Mouse (Mus musculus): ENCODE measurements around the gene Lrch4. TPM values are rescaled to one million over a fixed set of nuclear protein-coding genes. Genes with fewer than 3 reads are reported as not detected.

The Lrch4 gene
- 42.0 TPM for polyA plus RNA-seq (2014; fragmentation: Illumina TruSeq; extraction: RNeasy Lipid Tissue Mini Kit (QIAGEN cat#74804); ENCODE audit: low read depth, low replicate concordance)

DNA sequence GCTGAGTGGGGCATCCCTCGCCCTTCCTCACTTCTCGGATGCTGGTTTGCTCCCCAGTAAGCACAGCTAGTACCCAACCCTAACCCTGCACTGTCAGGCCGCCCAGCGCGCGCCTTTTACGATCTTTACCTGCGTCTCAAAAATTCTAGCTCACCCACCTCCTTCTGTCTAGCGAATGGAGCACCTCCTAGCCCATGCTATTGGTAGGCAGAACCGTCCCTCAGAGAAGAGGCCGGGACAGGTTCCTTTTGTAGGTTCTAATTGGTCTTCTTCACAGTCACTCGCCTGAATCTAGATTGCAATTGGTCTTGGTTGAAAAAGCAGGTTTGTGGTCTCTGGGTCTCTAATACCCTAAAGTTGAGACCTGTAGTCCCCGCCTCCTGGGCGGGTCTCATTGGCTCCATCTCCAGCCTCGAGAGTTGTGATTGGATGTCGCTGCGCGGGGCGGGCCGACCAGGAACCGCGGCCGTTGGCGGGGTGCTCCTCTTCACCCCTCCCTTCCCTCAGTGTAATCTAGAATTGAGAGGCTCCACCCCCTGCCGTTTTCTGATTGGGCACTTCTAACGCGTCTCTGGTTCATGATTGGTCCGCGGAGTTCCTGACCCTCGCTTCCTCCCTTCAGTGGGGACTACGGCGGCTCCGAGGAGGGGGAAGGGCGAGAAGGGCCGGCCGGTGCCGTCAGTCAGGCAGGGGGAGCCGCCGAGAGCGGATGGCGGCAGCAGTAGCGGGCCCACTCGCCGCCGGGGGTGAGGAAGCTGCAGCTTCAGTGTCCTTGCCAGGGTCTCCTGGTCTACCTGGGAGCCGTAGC, at the start of gene Lrch4, which contains the start of the genes Fbxo24 and Gm20605:
Lrch4 (plus strand) TSS at position 624 of the 808 bp plus-strand sequence.
Fbxo24 (minus strand) TSS at position 505 of the 808 bp plus-strand sequence.
Gm20605 (plus strand) TSS at position 678 of the 808 bp plus-strand sequence.

DNA sequence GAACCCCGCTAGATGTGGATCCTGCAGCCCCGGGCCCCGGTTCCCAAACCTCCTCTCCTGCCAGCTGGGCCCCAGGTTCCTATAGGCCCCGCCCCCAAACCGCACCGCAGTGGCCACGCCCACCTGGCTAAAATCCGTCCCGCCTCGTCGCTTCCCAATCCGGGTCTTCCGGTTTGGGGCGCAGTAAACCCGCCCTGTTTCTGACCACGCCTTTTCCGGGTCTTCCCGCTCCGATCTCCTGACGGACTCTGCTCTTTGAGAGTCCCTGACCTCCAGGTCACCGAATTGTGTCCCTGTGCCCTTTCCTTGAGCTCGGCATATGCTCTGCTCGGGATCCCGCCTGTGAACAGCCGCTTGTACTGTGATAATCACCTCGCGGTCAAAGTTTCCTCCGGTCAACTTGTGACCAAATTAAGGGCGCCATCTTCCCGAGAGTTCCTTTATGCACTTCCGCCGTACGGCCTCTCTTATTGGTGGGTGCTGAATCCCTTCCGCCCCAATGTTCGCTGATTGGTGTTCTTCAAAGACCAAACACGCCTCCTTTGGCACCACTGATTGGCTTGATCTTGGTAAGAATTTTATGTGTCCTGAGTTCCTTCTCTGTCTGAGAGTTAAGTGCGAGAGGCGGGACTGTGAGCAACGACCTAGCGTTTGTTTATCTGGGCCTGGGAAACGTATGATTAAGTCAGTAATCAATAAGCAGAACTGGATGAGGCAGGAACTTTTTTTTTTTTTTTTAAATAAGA, 28.1 kb upstream of the Lrch4 start, which contains the start of gene Mospd3:
Mospd3 (minus strand) TSS at position 440 of the 746 bp plus-strand sequence.

DNA sequence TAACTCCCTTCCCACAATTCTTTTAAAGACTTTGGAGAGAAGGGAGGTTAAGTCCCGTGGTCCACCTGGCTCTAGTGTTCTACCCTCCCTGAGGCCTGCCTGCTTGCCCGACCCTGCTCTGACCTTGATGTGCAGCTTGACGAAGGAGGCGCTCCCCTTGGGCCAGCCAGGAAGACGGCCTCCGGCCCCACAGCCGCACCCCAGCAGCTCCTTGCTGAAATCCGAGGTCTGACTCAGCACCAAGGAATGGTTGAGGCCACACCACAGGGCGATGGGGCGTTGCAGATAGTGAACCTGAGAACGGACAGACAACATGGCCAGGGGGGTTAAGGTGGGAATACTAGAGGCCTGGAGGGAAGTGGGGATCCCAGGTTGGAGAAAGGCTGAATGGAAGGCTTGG, 15.4 kb upstream of the Lrch4 start, which contains the start of gene Pcolce:
Pcolce (minus strand) TSS at position 235 of the 400 bp plus-strand sequence.

DNA sequence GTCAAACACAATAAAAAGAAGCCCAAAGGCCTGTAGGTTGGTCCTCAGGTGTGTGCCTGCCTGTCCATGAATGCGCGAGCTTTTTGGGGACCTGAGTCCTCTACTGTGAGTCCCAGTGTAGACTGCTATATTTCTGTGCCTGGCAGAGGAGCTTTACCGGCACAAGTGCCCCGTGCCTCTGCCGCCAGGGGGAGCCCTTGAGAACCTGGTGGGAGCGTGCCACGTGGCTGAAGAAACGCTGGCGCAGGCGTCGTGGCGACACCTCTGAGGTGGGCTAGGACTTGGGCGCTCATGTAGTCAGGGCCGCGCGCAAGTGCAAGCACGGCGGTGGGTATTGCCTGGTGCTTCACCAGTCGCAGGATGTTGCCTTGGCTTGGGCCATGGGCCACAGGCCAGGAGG, 12.1 kb downstream of the Lrch4 start, which contains the start of gene Sap25:
Sap25 (plus strand) TSS at position 281 of the 400 bp plus-strand sequence.

DNA sequence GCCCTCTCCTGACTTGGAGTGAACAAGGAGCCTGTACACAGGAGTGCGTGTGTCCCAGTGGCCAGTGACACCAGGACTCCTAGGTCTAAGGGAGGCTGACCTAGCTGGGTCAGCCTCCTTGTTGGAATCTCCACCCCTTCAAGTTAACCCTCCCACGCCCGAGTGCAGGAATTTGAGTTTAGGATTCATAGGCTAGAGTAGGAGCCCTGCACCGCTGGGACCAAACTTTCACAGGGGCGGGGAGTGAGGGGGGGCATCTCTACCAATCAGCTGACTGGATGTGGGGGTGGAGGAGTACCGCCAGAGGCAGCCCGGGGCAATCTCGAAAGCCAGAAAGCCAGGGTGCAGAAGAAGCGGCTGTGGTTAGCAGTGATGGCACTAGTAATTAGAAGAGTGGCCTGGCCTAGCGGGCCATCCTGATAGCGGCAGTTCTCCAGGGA, 16.8 kb downstream of the Lrch4 start, which contains the start of gene Irs3:
Irs3 (minus strand) TSS at position 63 of the 440 bp plus-strand sequence.

DNA sequence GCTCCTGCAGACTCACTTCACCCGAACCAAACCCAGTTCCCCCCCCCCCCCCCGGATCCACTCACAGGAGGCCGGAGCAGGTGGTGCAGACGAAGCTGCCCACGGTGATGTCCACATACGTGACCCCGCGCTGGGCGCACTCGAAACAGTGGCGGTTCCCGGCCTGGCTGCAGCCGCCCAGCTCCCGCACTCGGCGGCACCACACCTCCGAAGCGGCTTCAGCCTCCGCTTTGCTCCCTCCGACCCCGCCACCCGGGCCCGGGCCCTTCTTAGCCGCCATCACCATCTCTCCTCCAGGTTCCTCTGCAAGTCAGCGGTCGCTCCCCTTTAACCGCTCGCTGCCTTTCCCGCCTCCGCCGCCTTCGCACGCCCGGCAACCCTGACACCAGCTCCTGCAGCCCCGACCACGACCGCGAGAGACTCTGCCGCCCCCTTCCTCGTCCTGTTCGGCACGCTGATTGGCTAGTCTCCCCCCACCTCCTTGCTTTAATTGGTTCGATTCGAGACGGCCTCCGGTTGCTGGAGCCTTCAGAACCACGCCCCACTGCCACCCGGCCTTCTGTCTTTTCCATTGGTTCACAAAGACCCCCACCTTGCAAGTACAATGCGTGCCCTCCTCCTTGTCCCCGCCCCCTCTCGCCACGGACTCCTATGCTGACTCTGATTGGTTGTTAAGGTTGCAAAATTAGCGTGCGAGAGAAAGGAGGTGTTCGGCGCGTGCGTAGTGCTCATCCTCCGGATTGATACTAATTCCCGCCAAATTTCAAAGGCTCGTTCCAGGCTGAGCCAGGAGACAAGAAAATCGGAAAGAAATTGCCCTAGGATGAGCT, 55.6 kb downstream of the Lrch4 start, which contains the start of gene Agfg2:
Agfg2 (minus strand) TSS at position 433 of the 830 bp plus-strand sequence.

Other genes with a start within 250 kb of the Lrch4 start
- 0.25 TPM for gene Zan, start 152.1 kb upstream of the Lrch4 start, polyA plus RNA-seq (2014; fragmentation: Illumina TruSeq; extraction: RNeasy Lipid Tissue Mini Kit (QIAGEN cat#74804); ENCODE audit: low read depth, low replicate concordance)
- 21.6 TPM for gene Pop7, start 126.6 kb upstream of the Lrch4 start, polyA plus RNA-seq (2014; fragmentation: Illumina TruSeq; extraction: RNeasy Lipid Tissue Mini Kit (QIAGEN cat#74804); ENCODE audit: low read depth, low replicate concordance)
- 25.5 TPM for gene Gigyf1, start 110.6 kb upstream of the Lrch4 start, polyA plus RNA-seq (2014; fragmentation: Illumina TruSeq; extraction: RNeasy Lipid Tissue Mini Kit (QIAGEN cat#74804); ENCODE audit: low read depth, low replicate concordance)
- not detected for gene Epo, start 95.9 kb upstream of the Lrch4 start, polyA plus RNA-seq (2014; fragmentation: Illumina TruSeq; extraction: RNeasy Lipid Tissue Mini Kit (QIAGEN cat#74804); ENCODE audit: low read depth, low replicate concordance)
- 338 TPM for gene Gnb2, start 95.6 kb upstream of the Lrch4 start, polyA plus RNA-seq (2014; fragmentation: Illumina TruSeq; extraction: RNeasy Lipid Tissue Mini Kit (QIAGEN cat#74804); ENCODE audit: low read depth, low replicate concordance)
- gene Actl6b, start 75.6 kb upstream of the Lrch4 start, polyA plus RNA-seq (2014; fragmentation: Illumina TruSeq; extraction: RNeasy Lipid Tissue Mini Kit (QIAGEN cat#74804); ENCODE audit: low read depth, low replicate concordance), result 0.53 TPM
- gene Tfr2, start 59.3 kb upstream of the Lrch4 start, polyA plus RNA-seq (2014; fragmentation: Illumina TruSeq; extraction: RNeasy Lipid Tissue Mini Kit (QIAGEN cat#74804); ENCODE audit: low read depth, low replicate concordance), result 0.37 TPM
- 33.8 TPM for gene Mospd3, start 28.1 kb upstream of the Lrch4 start, polyA plus RNA-seq (2014; fragmentation: Illumina TruSeq; extraction: RNeasy Lipid Tissue Mini Kit (QIAGEN cat#74804); ENCODE audit: low read depth, low replicate concordance)
- 77.7 TPM for gene Pcolce, start 15.3 kb upstream of the Lrch4 start, polyA plus RNA-seq (2014; fragmentation: Illumina TruSeq; extraction: RNeasy Lipid Tissue Mini Kit (QIAGEN cat#74804); ENCODE audit: low read depth, low replicate concordance)
- gene Fbxo24, start 119 bp upstream of the Lrch4 start, polyA plus RNA-seq (2014; fragmentation: Illumina TruSeq; extraction: RNeasy Lipid Tissue Mini Kit (QIAGEN cat#74804); ENCODE audit: low read depth, low replicate concordance), result 1.9 TPM
- gene Gm20605, start 54 bp downstream of the Lrch4 start, polyA plus RNA-seq (2014; fragmentation: Illumina TruSeq; extraction: RNeasy Lipid Tissue Mini Kit (QIAGEN cat#74804); ENCODE audit: low read depth, low replicate concordance), result 19.6 TPM
- 18.4 TPM for gene Sap25, start 12.2 kb downstream of the Lrch4 start, polyA plus RNA-seq (2014; fragmentation: Illumina TruSeq; extraction: RNeasy Lipid Tissue Mini Kit (QIAGEN cat#74804); ENCODE audit: low read depth, low replicate concordance)
- 15.2 TPM for gene Irs3, start 16.6 kb downstream of the Lrch4 start, polyA plus RNA-seq (2014; fragmentation: Illumina TruSeq; extraction: RNeasy Lipid Tissue Mini Kit (QIAGEN cat#74804); ENCODE audit: low read depth, low replicate concordance)
- gene Agfg2, start 55.6 kb downstream of the Lrch4 start, polyA plus RNA-seq (2014; fragmentation: Illumina TruSeq; extraction: RNeasy Lipid Tissue Mini Kit (QIAGEN cat#74804); ENCODE audit: low read depth, low replicate concordance), result 32.8 TPM
- 3.1 TPM for gene Nyap1, start 112.5 kb downstream of the Lrch4 start, polyA plus RNA-seq (2014; fragmentation: Illumina TruSeq; extraction: RNeasy Lipid Tissue Mini Kit (QIAGEN cat#74804); ENCODE audit: low read depth, low replicate concordance)
- gene Tsc22d4, start 116.6 kb downstream of the Lrch4 start, polyA plus RNA-seq (2014; fragmentation: Illumina TruSeq; extraction: RNeasy Lipid Tissue Mini Kit (QIAGEN cat#74804); ENCODE audit: low read depth, low replicate concordance), result 187 TPM
- 12.7 TPM for gene Ppp1r35, start 149.7 kb downstream of the Lrch4 start, polyA plus RNA-seq (2014; fragmentation: Illumina TruSeq; extraction: RNeasy Lipid Tissue Mini Kit (QIAGEN cat#74804); ENCODE audit: low read depth, low replicate concordance)
- 38.5 TPM for gene Mepce, start 158.5 kb downstream of the Lrch4 start, polyA plus RNA-seq (2014; fragmentation: Illumina TruSeq; extraction: RNeasy Lipid Tissue Mini Kit (QIAGEN cat#74804); ENCODE audit: low read depth, low replicate concordance)
- 8.0 TPM for gene Zcwpw1, start 158.7 kb downstream of the Lrch4 start, polyA plus RNA-seq (2014; fragmentation: Illumina TruSeq; extraction: RNeasy Lipid Tissue Mini Kit (QIAGEN cat#74804); ENCODE audit: low read depth, low replicate concordance)
- gene Pilra, start 207.2 kb downstream of the Lrch4 start, polyA plus RNA-seq (2014; fragmentation: Illumina TruSeq; extraction: RNeasy Lipid Tissue Mini Kit (QIAGEN cat#74804); ENCODE audit: low read depth, low replicate concordance), result 4.9 TPM
- 4.2 TPM for gene Pilrb1, start 229.0 kb downstream of the Lrch4 start, polyA plus RNA-seq (2014; fragmentation: Illumina TruSeq; extraction: RNeasy Lipid Tissue Mini Kit (QIAGEN cat#74804); ENCODE audit: low read depth, low replicate concordance)
- gene Pilrb2, start 242.7 kb downstream of the Lrch4 start, polyA plus RNA-seq (2014; fragmentation: Illumina TruSeq; extraction: RNeasy Lipid Tissue Mini Kit (QIAGEN cat#74804); ENCODE audit: low read depth, low replicate concordance), result 5.3 TPM